Mouse (Mus musculus): ENCODE measurements at regions not wholly inside any gene's neighbourhood (a gene's known extent, or its start where the extent isn't known, plus 50 kb on each side); places are given as distances from the start of the nearest gene placed in this dataset.
A peak's percentile ranks its signal among the peaks of the same experiment; 100 is the strongest.

GRCm38 (mm10) chr5:116914876-116915275, 201.0 kb downstream of the Suds3 start:
- no peak for DNase-seq (ENCODE audit: low read depth, low spot score)

GRCm38 (mm10) chr5:116900846-116901245, 215.1 kb downstream of the Suds3 start:
- peak; percentile 0 for DNase-seq (ENCODE audit: low read depth, low spot score)

GRCm38 (mm10) chr5:116897391-116897790, 218.5 kb downstream of the Suds3 start:
- no peak for DNase-seq (ENCODE audit: low read depth, low spot score)

GRCm38 (mm10) chr5:116895036-116895783, 220.7 kb downstream of the Suds3 start:
- DNase-seq (ENCODE audit: low read depth, low spot score): no peak

GRCm38 (mm10) chr5:116894575-116894974, 221.3 kb downstream of the Suds3 start:
- peak; percentile 7 for DNase-seq (ENCODE audit: low read depth, low spot score)

GRCm38 (mm10) chr5:116892877-116893276, 223.0 kb downstream of the Suds3 start:
- no peak for DNase-seq (ENCODE audit: low read depth, low spot score)

- DNase-seq (ENCODE audit: low read depth, low spot score): no peak
Observed at GRCm38 (mm10) chr5:116889224-116889623, 226.7 kb downstream of the Suds3 start.

- DNase-seq (ENCODE audit: low read depth, low spot score): peak; percentile 4
Observed at GRCm38 (mm10) chr5:116886181-116887136, 229.5 kb downstream of the Suds3 start.

- DNase-seq (ENCODE audit: low read depth, low spot score): no peak
Observed at GRCm38 (mm10) chr5:116879761-116880160, 236.2 kb downstream of the Suds3 start.

GRCm38 (mm10) chr5:116874941-116875340, 241.0 kb downstream of the Suds3 start:
- DNase-seq (ENCODE audit: low read depth, low spot score): no peak

GRCm38 (mm10) chr5:116868115-116868514, 247.8 kb downstream of the Suds3 start:
- no peak for DNase-seq (ENCODE audit: low read depth, low spot score)

GRCm38 (mm10) chr5:116864275-116864674, 251.6 kb downstream of the Suds3 start:
- DNase-seq (ENCODE audit: low read depth, low spot score): no peak

- DNase-seq (ENCODE audit: low read depth, low spot score): no peak
Observed at GRCm38 (mm10) chr5:116852691-116853090, 261.1 kb upstream of the Srrm4 start.

GRCm38 (mm10) chr5:116831874-116832273, 240.3 kb upstream of the Srrm4 start:
- no peak for DNase-seq (ENCODE audit: low read depth, low spot score)

- DNase-seq (ENCODE audit: low read depth, low spot score): no peak
Observed at GRCm38 (mm10) chr5:116829771-116830170, 238.2 kb upstream of the Srrm4 start.

GRCm38 (mm10) chr5:116823260-116823659, 231.6 kb upstream of the Srrm4 start:
- no peak for DNase-seq (ENCODE audit: low read depth, low spot score)

GRCm38 (mm10) chr5:116822141-116822540, 230.5 kb upstream of the Srrm4 start:
- no peak for DNase-seq (ENCODE audit: low read depth, low spot score)

GRCm38 (mm10) chr5:116809799-116810198, 218.2 kb upstream of the Srrm4 start:
- no peak for DNase-seq (ENCODE audit: low read depth, low spot score)

GRCm38 (mm10) chr5:116809001-116809759, 217.6 kb upstream of the Srrm4 start:
- DNase-seq (ENCODE audit: low read depth, low spot score): no peak

- DNase-seq (ENCODE audit: low read depth, low spot score): no peak
Observed at GRCm38 (mm10) chr5:116797460-116797859, 205.8 kb upstream of the Srrm4 start.

- no peak for DNase-seq (ENCODE audit: low read depth, low spot score)
Observed at GRCm38 (mm10) chr5:116795169-116795568, 203.6 kb upstream of the Srrm4 start.

GRCm38 (mm10) chr5:116790419-116790818, 198.8 kb upstream of the Srrm4 start:
- DNase-seq (ENCODE audit: low read depth, low spot score): no peak

Data from skeletal muscle tissue, adult 2 months (tissue).